Mouse (Mus musculus) intestine, embryonic 16.5 days (tissue): ENCODE measurements at regions not wholly inside any gene's neighbourhood (a gene's known extent, or its start where the extent isn't known, plus 50 kb on each side); places are given as distances from the start of the nearest gene placed in this dataset.

Experiments
- ATAC-seq: fragments of 200-750 bp; cut with Nextera tagmentation; 2 replicates; pipeline ENCODE4 v1.8.0; 2017; ENCODE audit warnings: moderate TSS enrichment, moderate library complexity
- H3K27ac ChIP-seq: fragments of 300-500 bp; sonication (generic); 2 replicates; pipeline ENCODE4 v1.5.1; 2014; ENCODE audit warnings: mild to moderate bottlenecking, low read length
- H3K27me3 ChIP-seq: fragments of 300-500 bp; sonication (generic); replicated peaks from 2 replicates; pipeline ENCODE4 v1.6.1; 2014; ENCODE audit warnings: low read length, control low read depth, mixed read lengths; ENCODE audit not compliant: control insufficient read depth, insufficient read depth
- H3K36me3 ChIP-seq: fragments of 300-500 bp; sonication (generic); 2 replicates; pipeline ENCODE4 v1.6.1; 2014; ENCODE audit warnings: low read length, control low read depth; ENCODE audit not compliant: control insufficient read depth, insufficient read depth
- H3K4me1 ChIP-seq: fragments of 300-500 bp; sonication (generic); 2 replicates; pipeline ENCODE4 v1.6.1; 2014; ENCODE audit warnings: low read length, control low read depth, mixed read lengths; ENCODE audit not compliant: control insufficient read depth, insufficient read depth
- H3K4me2 ChIP-seq: fragments of 300-500 bp; sonication (generic); 2 replicates; pipeline ENCODE4 v1.6.1; 2014; ENCODE audit warnings: low read depth, low read length, control low read depth
- H3K4me3 ChIP-seq: fragments of 300-500 bp; sonication (generic); 2 replicates; pipeline ENCODE4 v1.5.1; 2014; ENCODE audit warnings: mild to moderate bottlenecking, low read length
- H3K9ac ChIP-seq: fragments of 300-500 bp; sonication (generic); 2 replicates; pipeline ENCODE4 v1.6.1; 2014; ENCODE audit warnings: low read depth, low read length
- H3K9me3 ChIP-seq: fragments of 300-500 bp; sonication (generic); 2 replicates; pipeline ENCODE4 v1.6.1; 2016; ENCODE audit warnings: low read length, control low read depth; ENCODE audit not compliant: control insufficient read depth
- WGBS: fragments of 180-500 bp; shearing (Covaris S2); extraction: QIAGEN DNeasy Blood & Tissue Kit; methylation state at CpG from one replicate; pipeline ENCODE4 v1.1.7; 2014; 5-methylcytosine and 5-hydroxymethylcytosine counted together

DNA sequence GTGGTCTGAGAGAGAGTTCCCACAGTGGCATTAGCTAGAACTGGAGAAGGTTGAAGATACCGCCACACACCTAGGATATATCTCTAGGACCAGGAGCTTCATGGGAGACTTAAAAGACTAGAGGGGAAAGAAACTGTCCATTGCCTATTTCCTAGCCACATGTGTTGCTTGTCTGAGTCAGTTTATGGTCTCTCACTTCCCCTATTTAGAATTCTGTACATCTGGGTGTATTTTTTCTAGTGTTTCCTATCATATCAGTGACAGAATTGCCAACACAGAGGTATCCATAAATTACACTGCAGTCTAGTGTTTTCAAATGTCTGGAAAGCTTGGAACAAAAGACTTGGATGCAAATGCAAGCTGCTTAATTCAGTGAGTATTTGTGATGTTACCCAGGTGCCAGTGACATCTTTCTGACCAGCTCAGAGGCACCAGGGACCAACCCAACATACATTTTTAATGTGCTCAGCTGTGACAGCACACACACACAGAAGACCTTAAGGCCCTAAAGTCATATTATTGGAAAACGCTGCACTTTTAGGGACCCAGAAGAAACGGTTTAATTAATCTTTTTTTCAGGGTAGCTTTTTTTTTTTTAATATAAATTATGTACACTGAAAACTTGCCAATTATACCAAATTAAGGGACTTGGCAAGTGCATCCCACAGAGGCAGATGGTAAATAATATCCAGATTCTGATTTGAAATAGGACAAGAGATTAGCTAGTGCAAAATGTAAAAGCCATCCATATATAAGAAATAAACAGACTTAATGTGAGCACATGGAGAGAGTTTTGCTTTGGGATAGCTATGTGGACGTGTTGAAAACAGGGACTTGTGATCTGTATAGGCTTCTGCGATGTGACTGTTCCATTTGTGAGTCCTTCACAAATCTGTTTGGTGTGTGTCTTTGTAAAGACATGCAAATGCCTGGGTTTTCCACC, 700.5 kb upstream of the Cited2 start:
- Histone ChIP-seq H3K27me3 (no peaks in the 10 kb centered on the region), H3K9me3 (no peaks in the 10 kb centered on the region), H3K36me3 (no peaks in the 10 kb centered on the region), H3K4me3 (no peak overlapping the region), H3K4me1 (no peaks in the 10 kb centered on the region), H3K4me2 (no peak overlapping the region), H3K9ac (no peak overlapping the region), H3K27ac (no peak overlapping the region)
- WGBS = 78% methylated on average over 5 of the region's 5 CpGs
- no peak for ATAC-seq

GRCm38 (mm10) chr10:17023571-17024293, 699.3 kb upstream of the Cited2 start:
- ATAC-seq = peak; percentile 53; the same call in 1 of the 2 replicates
- H3K9me3 ChIP-seq = no peaks in the 10 kb centered on the region
- no peaks in the 10 kb centered on the region for H3K27me3 ChIP-seq
- H3K36me3 ChIP-seq = no peaks in the 10 kb centered on the region
- no peaks in the 10 kb centered on the region for H3K4me1 ChIP-seq
- H3K9ac ChIP-seq = no peak overlapping the region
- WGBS = 67% methylated on average over 13 of the region's 13 CpGs
- no peak overlapping the region for H3K4me2 ChIP-seq
- H3K27ac ChIP-seq = no peak overlapping the region
- no peak overlapping the region for H3K4me3 ChIP-seq

DNA sequence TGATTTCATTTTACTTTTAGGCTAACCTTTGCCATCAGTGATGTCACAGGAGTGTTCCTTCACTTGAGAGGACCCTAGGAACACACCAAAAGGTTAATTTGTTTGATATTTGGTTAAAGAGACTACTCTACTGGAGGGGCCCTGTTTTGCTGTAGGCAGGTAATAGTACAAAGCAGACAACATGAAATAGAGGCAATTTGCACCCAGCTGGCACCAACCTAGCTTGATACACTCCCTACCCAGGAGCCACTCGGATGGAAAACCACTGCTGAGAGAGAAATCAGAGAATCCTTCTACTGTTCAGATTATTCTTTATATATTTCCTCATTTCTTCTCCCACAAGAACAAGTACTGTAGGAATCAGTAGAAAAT, 698.7 kb upstream of the Cited2 start:
- no peaks in the 10 kb centered on the region for H3K36me3 ChIP-seq
- whole genome bisulfite sequencing = 89% methylated on average over 1 of the region's 1 CpGs

GRCm38 (mm10) chr10:17034892-17035775, 687.9 kb upstream of the Cited2 start:
- Histone ChIP-seq H3K27me3 (no peaks in the 10 kb centered on the region), H3K4me2 (no peak overlapping the region), H3K4me3 (no peak overlapping the region), H3K36me3 (no peaks in the 10 kb centered on the region), H3K27ac (no peak overlapping the region), H3K9ac (no peak overlapping the region), H3K4me1 (0 out of 2 replicates have a peak, but pooled peaks cover 2% of the 10 kb centered on the region), H3K9me3 (no peaks in the 10 kb centered on the region)
- peak; percentile 91 for ATAC-seq
- 72% methylated on average over 2 of the region's 2 CpGs for WGBS

More for the DNA sequence above, 698.7 kb upstream of the Cited2 start:
- no peak overlapping the region for H3K9ac ChIP-seq
- ATAC-seq = 0 out of 2 replicates have a peak, but pooled peaks have one; percentile 7
- H3K9me3 ChIP-seq = no peaks in the 10 kb centered on the region
- H3K4me2 ChIP-seq = no peak overlapping the region
- no peak overlapping the region for H3K27ac ChIP-seq
- no peaks in the 10 kb centered on the region for H3K4me1 ChIP-seq
- no peak overlapping the region for H3K4me3 ChIP-seq
- H3K27me3 ChIP-seq = no peaks in the 10 kb centered on the region

DNA sequence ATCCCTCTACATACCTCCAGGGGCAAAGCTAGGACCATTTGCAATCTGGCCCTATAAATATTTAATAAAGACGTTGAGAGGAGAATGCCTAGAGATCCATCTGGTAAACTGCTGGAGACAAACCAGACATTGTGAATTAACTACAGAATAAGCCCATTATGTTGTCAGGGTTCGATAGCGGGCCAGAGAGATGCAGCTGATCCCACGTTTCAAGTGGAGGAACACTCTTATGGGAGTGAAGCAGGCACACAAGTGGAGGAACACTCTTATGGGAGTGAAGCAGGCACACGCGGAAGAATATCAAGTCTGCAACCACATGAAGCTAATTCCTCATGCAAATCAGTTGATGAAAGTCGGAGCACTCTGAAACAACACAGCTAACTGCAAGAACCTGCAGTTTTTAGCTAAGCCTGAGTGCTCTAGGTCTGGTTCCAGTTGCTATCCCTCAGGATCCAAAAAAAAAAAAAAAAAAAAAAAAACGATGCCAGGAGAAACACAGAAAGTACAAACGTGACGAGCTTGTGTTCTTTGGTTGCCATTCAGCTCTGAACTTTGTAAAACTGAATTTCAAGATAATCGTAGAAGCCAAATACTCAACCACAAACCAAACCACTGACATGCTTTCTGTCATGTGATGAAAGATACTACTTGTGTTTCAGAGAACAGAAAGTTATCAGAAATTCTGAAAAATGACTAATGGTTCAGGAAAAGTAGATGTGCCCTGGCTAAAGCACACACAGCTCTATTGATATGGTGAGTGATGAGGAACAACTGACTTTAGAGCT, 684.6 kb upstream of the Cited2 start:
- Histone ChIP-seq H3K27ac (no peak overlapping the region), H3K36me3 (no peaks in the 10 kb centered on the region), H3K27me3 (no peaks in the 10 kb centered on the region), H3K4me3 (no peak overlapping the region), H3K9ac (no peak overlapping the region), H3K9me3 (no peaks in the 10 kb centered on the region), H3K4me2 (no peak overlapping the region), H3K4me1 (0 out of 2 replicates have a peak, but pooled peaks cover 2% of the 10 kb centered on the region)
- ATAC-seq = no peak
- 68% methylated on average over 11 of the region's 11 CpGs for WGBS

GRCm38 (mm10) chr10:17042090-17042489, 680.9 kb upstream of the Cited2 start:
- Histone ChIP-seq H3K4me2 (no peak overlapping the region), H3K4me1 (no peaks in the 10 kb centered on the region), H3K9me3 (no peaks in the 10 kb centered on the region), H3K27ac (no peak overlapping the region), H3K27me3 (no peaks in the 10 kb centered on the region), H3K9ac (no peak overlapping the region), H3K4me3 (no peak overlapping the region), H3K36me3 (no peaks in the 10 kb centered on the region)
- 60% methylated on average over 1 of the region's 1 CpGs for WGBS
- ATAC-seq = no peak

- H3K9me3 ChIP-seq = no peaks in the 10 kb centered on the region
- H3K9ac ChIP-seq = no peak overlapping the region
- H3K4me3 ChIP-seq = no peak overlapping the region
- H3K4me2 ChIP-seq = no peak overlapping the region
- peak; percentile 38; the same call in 1 of the 2 replicates for ATAC-seq
- no peaks in the 10 kb centered on the region for H3K36me3 ChIP-seq
- WGBS = 74% methylated on average over 3 of the region's 3 CpGs
- no peaks in the 10 kb centered on the region for H3K4me1 ChIP-seq
- no peak overlapping the region for H3K27ac ChIP-seq
- H3K27me3 ChIP-seq = no peaks in the 10 kb centered on the region
These were observed 680.0 kb upstream of the Cited2 start for GRCm38 (mm10) chr10:17042973-17043372.

DNA sequence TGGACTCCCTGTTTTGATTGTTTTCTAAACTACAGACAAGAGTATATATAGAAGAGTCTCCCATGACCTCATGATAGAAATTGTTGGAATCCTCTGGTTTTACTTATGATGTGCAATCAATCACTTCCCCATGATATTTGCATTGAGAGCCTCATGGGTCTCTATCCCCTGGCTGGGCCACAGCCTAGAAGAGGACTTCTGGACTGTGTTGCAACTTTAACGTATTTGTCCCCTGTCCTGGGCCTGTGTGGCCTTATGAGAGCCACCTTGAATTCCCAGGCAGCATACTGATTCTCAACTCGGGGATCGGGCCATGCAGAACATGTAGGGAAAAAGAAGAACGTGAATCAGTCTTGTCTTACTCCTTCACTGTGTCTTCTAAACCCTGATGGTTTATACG, 676.3 kb upstream of the Cited2 start:
- H3K9ac ChIP-seq = no peak overlapping the region
- no peak overlapping the region for H3K4me3 ChIP-seq
- H3K4me2 ChIP-seq = no peak overlapping the region
- WGBS = 91% methylated on average over 5 of the region's 5 CpGs
- no peak for ATAC-seq
- H3K36me3 ChIP-seq = no peaks in the 10 kb centered on the region
- no peaks in the 10 kb centered on the region for H3K4me1 ChIP-seq
- no peaks in the 10 kb centered on the region for H3K27me3 ChIP-seq
- H3K9me3 ChIP-seq = no peaks in the 10 kb centered on the region
- H3K27ac ChIP-seq = no peak overlapping the region
